Mouse (Mus musculus): ENCODE results near the gene Frs3. TPM values are rescaled to one million over a fixed set of nuclear protein-coding genes. Genes with fewer than 3 reads are reported as not detected.

Gene Frs3
- polyA plus RNA-seq, 1 experiment from 2014 or later: 41.9 TPM

DNA sequence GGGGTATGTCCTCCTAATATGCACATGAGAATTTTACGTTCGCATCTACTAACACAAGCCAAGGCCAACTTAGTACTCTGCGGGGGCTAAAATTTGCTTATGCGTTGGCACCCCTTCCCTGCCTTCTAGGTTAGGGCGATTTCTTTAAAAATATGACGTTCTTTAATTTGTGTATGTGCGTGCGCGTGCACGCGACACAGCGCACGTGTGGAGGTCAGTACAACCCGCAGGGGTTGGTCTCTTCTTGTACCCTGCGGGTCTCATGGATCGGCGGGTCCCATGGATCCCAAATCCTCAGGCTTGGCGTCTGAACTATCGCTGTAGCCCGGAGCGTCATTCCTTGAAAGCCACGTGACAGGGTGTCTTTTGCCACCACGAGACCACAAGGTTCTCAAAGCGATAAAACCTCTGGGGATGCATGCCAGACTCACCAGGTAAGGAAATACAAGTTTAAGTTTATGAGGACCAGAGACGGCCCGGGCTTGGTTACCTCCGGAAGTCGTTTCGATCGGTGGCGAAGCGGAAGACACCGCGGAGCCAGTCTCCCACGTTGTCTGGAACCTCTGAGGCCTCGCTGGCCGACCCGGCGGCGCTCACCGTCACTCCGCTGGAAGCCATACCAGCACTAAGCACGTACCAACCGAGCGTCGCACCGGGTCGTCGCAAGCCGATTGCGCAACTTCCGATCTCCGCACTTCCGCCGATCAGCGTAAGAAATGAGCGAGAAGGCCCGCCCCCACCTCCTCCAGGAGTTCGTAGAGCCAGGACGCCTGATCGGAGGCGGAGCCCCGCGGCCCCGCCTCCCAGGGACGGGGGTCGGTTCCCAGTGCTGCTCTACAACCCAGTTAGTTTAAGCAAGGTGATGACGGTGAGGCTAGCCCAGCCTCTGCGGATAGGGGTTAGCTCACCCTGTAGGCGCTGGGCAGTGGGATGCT lies 1.2 kb upstream of the Frs3 start:
- Histone ChIP-seq H3K9ac (replicated peaks; ENCODE audit: low read depth, low read length) (peak overlapping the region; percentile 78), H3K4me2 (ENCODE audit: low read depth, low read length) (peak overlapping the region; percentile 90), H3K4me1 (ENCODE audit: control insufficient read depth, insufficient read depth, low read length) (peaks cover 8% of the 10 kb centered on the region), H3K27me3 (ENCODE audit: control insufficient read depth, insufficient read depth, low read length) (no peaks in the 10 kb centered on the region), H3K36me3 (ENCODE audit: control insufficient read depth, insufficient read depth, low read length) (peaks cover 3% of the 10 kb centered on the region; the same call in 1 of the 2 replicates), H3K27ac (ENCODE audit: low read depth, low read length) (peak overlapping the region; percentile 87), H3K4me3 (ENCODE audit: low read depth, low read length) (peak overlapping the region; percentile 70), H3K9me3 (ENCODE audit: control insufficient read depth, low read length) (no peaks in the 10 kb centered on the region)
- WGBS: 1% methylated on average over 70 of the region's 70 CpGs
- peak; percentile 91 for ATAC-seq (ENCODE audit: low read depth)

DNA sequence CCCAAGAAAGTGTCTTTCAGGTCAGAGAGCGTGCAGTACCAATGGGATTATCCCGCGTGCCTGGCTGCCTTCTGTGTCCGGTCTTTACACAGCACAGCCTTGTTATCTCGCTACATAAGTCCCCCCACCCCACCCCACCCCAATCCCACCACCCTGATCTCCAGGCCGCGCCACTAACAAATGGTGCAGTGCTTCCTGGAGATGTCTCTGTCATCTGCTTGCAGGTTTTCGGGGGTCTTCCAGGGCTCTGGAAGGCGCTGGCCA lies 554 bp upstream of the Frs3 start, which contains the start of gene Tomm6:
Tomm6 (minus strand) TSS at position 43 of the 264 bp plus-strand sequence.
- H3K27me3 ChIP-seq (ENCODE audit: control insufficient read depth, insufficient read depth, low read length): no peaks in the 10 kb centered on the region
- H3K9ac ChIP-seq (replicated peaks; ENCODE audit: low read depth, low read length): peak within 1 kb of the TSS; percentile 78
- ATAC-seq (ENCODE audit: low read depth): no peak
- H3K36me3 ChIP-seq (ENCODE audit: control insufficient read depth, insufficient read depth, low read length): peaks cover 3% of the 10 kb centered on the region; the same call in 1 of the 2 replicates
- H3K4me1 ChIP-seq (ENCODE audit: control insufficient read depth, insufficient read depth, low read length): peaks cover 8% of the 10 kb centered on the region
- peak within 1 kb of the TSS; percentile 70 for H3K4me3 ChIP-seq (ENCODE audit: low read depth, low read length)
- H3K9me3 ChIP-seq (ENCODE audit: control insufficient read depth, low read length): no peaks in the 10 kb centered on the region
- 0% methylated on average over 9 of the region's 9 CpGs for WGBS
- peak within 1 kb of the TSS; percentile 90 for H3K4me2 ChIP-seq (ENCODE audit: low read depth, low read length)
- H3K27ac ChIP-seq (ENCODE audit: low read depth, low read length): peak within 1 kb of the TSS; percentile 87

DNA sequence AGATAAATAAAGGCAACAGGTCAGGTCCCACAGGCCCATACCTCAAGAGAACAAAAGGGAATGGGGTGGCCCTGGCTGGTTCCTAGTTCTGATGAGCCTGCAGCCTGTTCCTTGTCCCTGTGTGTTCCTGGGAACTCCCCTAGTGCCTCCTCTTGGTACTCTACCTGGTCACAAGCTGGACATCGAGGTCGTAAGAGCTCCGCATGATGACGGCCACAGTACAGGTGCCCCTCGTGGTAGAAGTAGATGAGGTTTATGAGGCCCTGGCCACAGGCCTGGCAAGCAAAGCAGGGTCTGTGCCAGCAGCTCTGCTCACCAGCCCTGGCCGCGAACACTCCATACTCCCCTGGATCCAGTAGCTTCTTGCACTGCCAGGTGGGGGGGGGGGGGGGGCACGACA lies 1.1 kb downstream of the Frs3 start:
- no peaks in the 10 kb centered on the region; the same call in 1 of the 2 replicates for H3K36me3 ChIP-seq (ENCODE audit: control insufficient read depth, insufficient read depth, low read length)
- peak overlapping the region; percentile 78; the same call in 1 of the 2 replicates for H3K9ac ChIP-seq (replicated peaks; ENCODE audit: low read depth, low read length)
- peak overlapping the region; percentile 90 for H3K4me2 ChIP-seq (ENCODE audit: low read depth, low read length)
- no peak overlapping the region for H3K27ac ChIP-seq (ENCODE audit: low read depth, low read length)
- no peaks in the 10 kb centered on the region for H3K9me3 ChIP-seq (ENCODE audit: control insufficient read depth, low read length)
- no peak overlapping the region; the same call in 1 of the 2 replicates for H3K4me3 ChIP-seq (ENCODE audit: low read depth, low read length)
- 77% methylated on average over 7 of the region's 8 CpGs for WGBS
- peaks cover 13% of the 10 kb centered on the region for H3K4me1 ChIP-seq (ENCODE audit: control insufficient read depth, insufficient read depth, low read length)
- ATAC-seq (ENCODE audit: low read depth): no peak
- H3K27me3 ChIP-seq (ENCODE audit: control insufficient read depth, insufficient read depth, low read length): no peaks in the 10 kb centered on the region

DNA sequence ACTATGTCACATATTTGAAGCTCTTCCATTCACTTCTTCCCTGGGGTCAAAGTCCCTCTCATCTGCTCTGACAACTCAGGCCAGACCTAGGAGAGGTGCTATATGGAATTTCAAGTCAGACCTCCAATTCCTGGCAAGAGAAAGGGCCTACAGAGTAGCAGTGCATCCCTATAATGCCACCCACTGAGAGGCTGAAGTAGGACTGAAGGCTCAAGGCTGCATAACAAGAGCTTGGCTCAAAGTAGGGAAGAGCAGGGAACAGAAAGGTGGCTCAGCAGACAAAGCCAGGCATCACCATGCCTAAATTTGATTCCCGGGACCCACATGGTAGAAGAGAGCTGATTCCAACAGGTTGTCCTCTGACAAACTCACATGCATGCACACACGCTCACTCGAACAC lies 2.8 kb downstream of the Frs3 start:
- Histone ChIP-seq H3K36me3 (ENCODE audit: control insufficient read depth, insufficient read depth, low read length) (no peaks in the 10 kb centered on the region), H3K4me3 (ENCODE audit: low read depth, low read length) (no peak overlapping the region), H3K9ac (replicated peaks; ENCODE audit: low read depth, low read length) (no peak overlapping the region), H3K4me2 (ENCODE audit: low read depth, low read length) (no peak overlapping the region), H3K9me3 (ENCODE audit: control insufficient read depth, low read length) (no peaks in the 10 kb centered on the region), H3K4me1 (ENCODE audit: control insufficient read depth, insufficient read depth, low read length) (peaks cover 16% of the 10 kb centered on the region), H3K27me3 (ENCODE audit: control insufficient read depth, insufficient read depth, low read length) (no peaks in the 10 kb centered on the region), H3K27ac (ENCODE audit: low read depth, low read length) (no peak overlapping the region)
- WGBS: 92% methylated on average over 3 of the region's 3 CpGs
- no peak for ATAC-seq (ENCODE audit: low read depth)

DNA sequence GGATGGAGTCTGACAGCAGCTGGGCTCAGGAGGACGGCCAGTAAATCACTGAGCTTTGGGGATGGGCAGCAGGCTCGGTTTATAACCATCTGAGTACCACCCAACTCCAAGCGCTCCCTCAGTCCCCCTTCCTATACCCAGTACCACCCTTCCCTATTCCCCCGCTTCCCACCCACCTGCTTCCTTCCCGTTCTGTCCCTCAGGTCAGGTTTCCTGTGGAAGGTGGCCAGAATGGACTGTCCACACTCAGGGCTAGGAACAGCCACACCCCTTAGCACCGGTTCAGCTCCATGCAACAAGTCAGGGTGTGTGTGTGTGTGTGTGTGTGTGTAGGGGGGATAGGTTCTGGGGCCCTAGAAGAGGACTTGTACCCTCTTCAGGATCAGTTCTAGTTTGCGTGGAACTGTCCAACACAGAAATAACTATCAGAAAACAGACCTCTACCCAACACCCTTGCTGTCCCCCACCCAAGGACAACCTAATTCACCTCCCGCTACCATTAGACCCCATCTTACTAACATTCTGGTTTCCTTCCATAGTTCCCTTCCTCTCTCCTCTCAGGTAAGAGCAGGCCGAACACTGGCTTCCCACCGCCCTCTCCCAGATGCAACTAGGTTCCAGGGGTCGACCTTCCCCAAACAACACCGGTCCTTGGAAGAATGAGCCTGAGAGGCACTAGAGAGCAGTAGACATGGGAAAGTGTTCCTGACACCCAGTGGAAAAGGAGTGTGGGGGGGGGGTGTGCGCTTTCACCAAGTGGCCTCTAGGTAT lies 5.0 kb downstream of the Frs3 start:
- Histone ChIP-seq H3K4me1 (ENCODE audit: control insufficient read depth, insufficient read depth, low read length) (peaks cover 8% of the 10 kb centered on the region), H3K9me3 (ENCODE audit: control insufficient read depth, low read length) (no peaks in the 10 kb centered on the region), H3K36me3 (ENCODE audit: control insufficient read depth, insufficient read depth, low read length) (no peaks in the 10 kb centered on the region), H3K4me2 (ENCODE audit: low read depth, low read length) (peak overlapping the region; percentile 78), H3K27ac (ENCODE audit: low read depth, low read length) (no peak overlapping the region), H3K27me3 (ENCODE audit: control insufficient read depth, insufficient read depth, low read length) (no peaks in the 10 kb centered on the region), H3K9ac (replicated peaks; ENCODE audit: low read depth, low read length) (peak overlapping the region; percentile 83), H3K4me3 (ENCODE audit: low read depth, low read length) (peak overlapping the region; percentile 61)
- 28% methylated on average over 13 of the region's 13 CpGs for WGBS
- no peak; the same call in 1 of the 2 replicates for ATAC-seq (ENCODE audit: low read depth)

DNA sequence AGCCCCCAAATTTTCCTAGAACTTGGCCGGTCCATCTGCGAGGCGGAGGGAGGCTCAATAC lies 5.4 kb downstream of the Frs3 start, which contains the start of gene Gm21981:
Gm21981 (minus strand) TSS at position 14 of the 61 bp plus-strand sequence.
- Histone ChIP-seq H3K9ac (replicated peaks; ENCODE audit: low read depth, low read length) (peak within 1 kb of the TSS; percentile 83), H3K36me3 (ENCODE audit: control insufficient read depth, insufficient read depth, low read length) (no peaks in the 10 kb centered on the region), H3K27ac (ENCODE audit: low read depth, low read length) (peak within 1 kb of the TSS; percentile 69), H3K4me3 (ENCODE audit: low read depth, low read length) (peak within 1 kb of the TSS; percentile 61), H3K4me2 (ENCODE audit: low read depth, low read length) (peak within 1 kb of the TSS; percentile 78), H3K9me3 (ENCODE audit: control insufficient read depth, low read length) (no peaks in the 10 kb centered on the region), H3K4me1 (ENCODE audit: control insufficient read depth, insufficient read depth, low read length) (peaks cover 8% of the 10 kb centered on the region), H3K27me3 (ENCODE audit: control insufficient read depth, insufficient read depth, low read length) (no peaks in the 10 kb centered on the region)
- no peak for ATAC-seq (ENCODE audit: low read depth)
- WGBS: 0% methylated on average over 3 of the region's 3 CpGs

DNA sequence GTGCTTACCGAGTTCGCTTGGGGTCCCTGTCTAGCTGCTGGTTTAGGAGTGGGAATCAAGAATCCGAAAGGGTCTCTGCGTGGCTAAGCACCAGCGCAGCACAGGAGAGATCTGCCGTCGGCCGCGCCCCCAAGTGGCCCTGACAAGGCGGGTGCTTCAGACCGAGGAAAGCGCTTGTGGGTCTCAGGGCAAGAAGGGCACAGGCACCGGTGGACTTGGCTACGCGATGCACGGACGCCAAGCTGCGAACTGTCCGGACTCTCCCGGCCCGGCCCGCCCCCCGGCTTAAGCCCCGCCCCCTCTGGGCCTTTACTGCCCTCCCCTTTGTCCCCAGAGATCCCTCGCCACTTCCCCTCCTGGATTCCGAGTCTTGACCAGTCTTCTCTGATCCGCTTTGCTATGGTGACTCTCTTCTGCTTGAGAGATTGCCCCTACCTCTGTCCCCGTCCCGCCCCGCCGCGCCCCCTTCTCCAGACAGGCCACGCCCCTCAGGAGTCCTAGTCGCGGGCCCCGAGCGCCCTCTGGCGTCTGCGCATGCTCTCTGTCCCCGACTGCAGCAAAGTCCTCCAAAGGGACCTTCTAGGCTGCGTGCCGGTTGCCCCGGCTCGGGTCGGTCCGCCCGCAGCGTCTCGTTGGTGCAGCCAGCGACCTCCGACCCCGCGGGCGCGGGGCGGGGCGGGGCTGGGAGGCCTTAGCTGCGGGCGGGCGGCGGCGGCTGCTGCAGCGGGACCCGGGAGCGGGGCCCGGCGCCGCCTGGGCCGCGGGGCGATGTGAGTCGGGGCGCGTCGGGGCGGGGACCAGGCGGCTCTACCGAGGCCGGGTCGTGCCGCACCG lies 5.9 kb downstream of the Frs3 start, which contains the start of gene Prickle4:
Prickle4 (minus strand) TSS at position 234 of the 834 bp plus-strand sequence.
- peak within 1 kb of the TSS; percentile 83 for H3K9ac ChIP-seq (replicated peaks; ENCODE audit: low read depth, low read length)
- peak within 1 kb of the TSS; percentile 61 for H3K4me3 ChIP-seq (ENCODE audit: low read depth, low read length)
- peaks cover 8% of the 10 kb centered on the region for H3K4me1 ChIP-seq (ENCODE audit: control insufficient read depth, insufficient read depth, low read length)
- peak; percentile 94 for ATAC-seq (ENCODE audit: low read depth)
- under 1% methylated on average over 58 of the region's 82 CpGs for WGBS
- H3K36me3 ChIP-seq (ENCODE audit: control insufficient read depth, insufficient read depth, low read length): no peaks in the 10 kb centered on the region
- H3K27ac ChIP-seq (ENCODE audit: low read depth, low read length): peak within 1 kb of the TSS; percentile 69
- no peaks in the 10 kb centered on the region for H3K27me3 ChIP-seq (ENCODE audit: control insufficient read depth, insufficient read depth, low read length)
- H3K4me2 ChIP-seq (ENCODE audit: low read depth, low read length): peak within 1 kb of the TSS; percentile 78
- no peaks in the 10 kb centered on the region for H3K9me3 ChIP-seq (ENCODE audit: control insufficient read depth, low read length)

DNA sequence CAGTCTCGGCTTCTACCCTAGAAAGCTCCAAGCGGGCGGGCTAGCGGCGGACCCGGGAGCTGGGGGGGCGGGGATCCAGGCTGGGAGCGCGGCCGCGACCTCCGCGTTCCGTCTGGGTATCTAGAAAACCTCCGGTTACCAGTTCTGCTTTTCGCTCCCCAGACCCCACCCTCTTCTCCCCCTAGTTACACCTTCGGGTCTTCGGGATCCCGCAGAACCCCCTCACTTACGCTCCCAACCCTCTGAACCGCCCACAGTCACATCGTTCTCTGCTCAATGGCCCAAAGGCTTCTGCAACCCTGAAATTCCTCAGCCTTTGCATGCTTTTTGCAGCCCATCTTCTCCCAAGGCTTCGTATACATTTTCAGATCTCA lies 6.5 kb downstream of the Frs3 start:
- H3K9me3 ChIP-seq (ENCODE audit: control insufficient read depth, low read length): no peaks in the 10 kb centered on the region
- 0% methylated on average over 13 of the region's 23 CpGs for WGBS

More for the DNA sequence above, 6.5 kb downstream of the Frs3 start:
- no peaks in the 10 kb centered on the region for H3K27me3 ChIP-seq (ENCODE audit: control insufficient read depth, insufficient read depth, low read length)
- peaks cover 8% of the 10 kb centered on the region for H3K4me1 ChIP-seq (ENCODE audit: control insufficient read depth, insufficient read depth, low read length)
- peak; percentile 28 for ATAC-seq (ENCODE audit: low read depth)
- H3K36me3 ChIP-seq (ENCODE audit: control insufficient read depth, insufficient read depth, low read length): no peaks in the 10 kb centered on the region
- peak overlapping the region; percentile 78 for H3K4me2 ChIP-seq (ENCODE audit: low read depth, low read length)
- peak overlapping the region; percentile 61 for H3K4me3 ChIP-seq (ENCODE audit: low read depth, low read length)
- peak overlapping the region; percentile 83 for H3K9ac ChIP-seq (replicated peaks; ENCODE audit: low read depth, low read length)
- H3K27ac ChIP-seq (ENCODE audit: low read depth, low read length): peak overlapping the region; percentile 69

Measured in neural tube, embryonic 14.5 days (tissue).